Mouse (Mus musculus) cerebellum, adult 2 months (tissue): ENCODE measurements at regions not wholly inside any gene's neighbourhood (a gene's known extent, or its start where the extent isn't known, plus 50 kb on each side); places are given as distances from the start of the nearest gene placed in this dataset.

Source experiments
- CTCF ChIP-seq: fragments of 200-500 bp; IDR thresholded peaks from 2 replicates; pipeline ENCODE4 v1.5.1; 2011; ENCODE audit warnings: low read depth, mild to moderate bottlenecking, control low read depth, low read length, moderate library complexity, borderline replicate concordance; ENCODE audit not compliant: insufficient read depth
- POLR2A ChIP-seq: fragments of 200-500 bp; IDR thresholded peaks from 2 replicates; pipeline ENCODE4 v1.6.1; 2011; ENCODE audit warnings: low read length, control low read depth, borderline replicate concordance; ENCODE audit not compliant: insufficient read depth

DNA sequence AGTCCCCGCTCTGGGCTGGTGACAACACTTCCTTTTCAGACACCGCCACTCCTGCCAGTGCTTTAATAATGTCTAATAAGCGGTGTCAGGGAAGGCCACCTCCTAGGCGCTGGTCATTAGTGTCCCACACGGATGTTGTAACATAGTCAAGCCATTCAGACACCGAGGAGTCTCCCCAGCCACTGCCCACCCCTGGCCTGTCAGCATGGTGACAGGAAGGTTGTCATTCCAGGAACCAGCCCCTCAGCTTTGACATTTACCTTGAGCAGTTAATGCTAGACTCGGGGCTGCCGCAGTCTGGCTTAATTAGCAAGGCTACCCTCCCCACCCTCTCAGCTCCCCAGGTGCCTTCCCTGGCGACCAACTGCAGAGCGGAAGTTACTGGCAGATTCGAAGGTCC is 58.0 kb upstream of the Mphosph6 start:
- TF ChIP-seq CTCF (no peak), POLR2A (no peak)
